Mouse (Mus musculus): ENCODE results near the gene Lamb3.

- TF ChIP-seq POLR2A (IDR thresholded peaks at IDR 0.05; ENCODE audit: borderline replicate concordance, control insufficient read depth, low read depth, low read length): no peak
- TF ChIP-seq CTCF (IDR thresholded peaks at IDR 0.05; ENCODE audit: control insufficient read depth, insufficient read depth, low read length): no peak
Measured at GRCm38 (mm10) chr1:193234930-193235329, 27.4 kb downstream of the Lamb3 start.
